Mouse (Mus musculus): ENCODE measurements around the gene Spats2l. TPM values are rescaled to one million over a fixed set of nuclear protein-coding genes. Genes with fewer than 3 reads are reported as not detected.

Spats2l gene
- polyA plus RNA-seq, 1 experiment from 2014 or later: 29.3 TPM

DNA sequence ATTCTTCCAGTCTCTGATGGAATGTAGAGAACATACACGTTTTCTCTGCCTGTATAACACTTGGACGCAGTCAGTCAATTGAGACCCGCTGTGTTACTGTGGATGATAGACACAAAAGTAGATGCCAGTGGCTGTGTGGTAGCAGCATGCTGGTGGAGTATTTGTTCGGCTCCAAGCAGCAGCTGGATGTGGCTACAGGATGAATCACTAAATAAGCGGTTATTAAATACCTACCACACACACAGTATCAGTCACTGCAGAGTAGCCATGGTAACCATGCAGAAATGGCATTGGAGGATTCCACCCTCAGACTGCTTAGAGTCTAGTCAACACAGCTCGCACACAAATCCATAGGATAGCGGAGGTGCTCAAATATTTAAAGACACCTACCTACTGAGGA is 100.0 kb downstream of the Spats2l start:
- peaks cover 21% of the 10 kb centered on the region for H3K4me1 ChIP-seq
- H3K9me3 ChIP-seq (replicated peaks): no peaks in the 10 kb centered on the region
- no peak overlapping the region for H3K27ac ChIP-seq
- WGBS: 90% methylated on average over 7 of the region's 7 CpGs
- no peaks in the 10 kb centered on the region for H3K36me3 ChIP-seq
- no peak for DNase-seq (ENCODE audit: low spot score)
- H3K4me3 ChIP-seq: no peak overlapping the region
- no peaks in the 10 kb centered on the region for H3K27me3 ChIP-seq (ENCODE audit: low read depth, poor library complexity, severe bottlenecking)

DNA sequence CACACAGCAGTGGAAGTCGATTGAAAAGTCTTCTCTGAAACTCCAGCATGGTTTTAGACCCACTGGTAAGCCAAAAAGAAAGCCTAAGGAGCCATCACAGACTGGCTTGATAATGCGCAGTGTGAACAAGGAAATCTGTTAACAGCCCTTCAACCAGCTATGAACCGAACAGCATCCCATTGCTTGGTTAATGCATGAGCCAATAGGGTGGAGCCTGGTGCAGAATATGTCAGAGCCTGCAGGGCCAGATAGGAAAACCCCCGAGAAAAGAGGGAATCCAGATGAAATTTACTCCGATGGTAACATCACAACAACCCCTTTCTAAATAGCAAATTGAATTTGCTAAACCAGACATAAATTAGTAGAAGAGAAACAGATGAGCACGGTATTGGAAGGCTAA is 101.1 kb downstream of the Spats2l start:
- no peaks in the 10 kb centered on the region for H3K36me3 ChIP-seq
- H3K9me3 ChIP-seq (replicated peaks): no peaks in the 10 kb centered on the region
- H3K4me1 ChIP-seq: peaks cover 10% of the 10 kb centered on the region
- no peak for DNase-seq (ENCODE audit: low spot score)
- WGBS: 86% methylated on average over 6 of the region's 6 CpGs
- no peak overlapping the region for H3K27ac ChIP-seq
- H3K4me3 ChIP-seq: no peak overlapping the region
- no peaks in the 10 kb centered on the region for H3K27me3 ChIP-seq (ENCODE audit: low read depth, poor library complexity, severe bottlenecking)

DNA sequence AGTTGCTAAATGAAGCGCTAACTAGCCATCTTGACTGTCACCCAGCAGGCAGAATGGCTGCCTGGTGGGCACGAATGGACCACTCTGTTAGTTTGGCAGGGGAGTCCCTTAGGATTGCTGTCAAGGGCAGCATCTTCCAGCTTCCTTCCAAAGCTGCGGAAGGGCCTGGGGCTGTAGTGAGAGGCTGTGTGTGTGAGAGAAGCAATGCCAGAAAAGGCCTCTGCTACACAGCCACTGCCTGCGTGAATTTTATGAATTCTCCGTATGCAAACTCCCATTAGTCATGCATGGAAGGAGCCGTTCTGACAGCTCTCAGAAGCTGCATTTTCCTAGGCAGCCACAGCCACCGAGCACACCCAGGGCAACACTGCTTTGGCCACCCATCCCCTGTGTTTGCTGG is 101.5 kb downstream of the Spats2l start:
- no peak overlapping the region for H3K4me3 ChIP-seq
- H3K27me3 ChIP-seq (ENCODE audit: low read depth, poor library complexity, severe bottlenecking): no peaks in the 10 kb centered on the region
- DNase-seq (ENCODE audit: low spot score): no peak
- no peak overlapping the region for H3K27ac ChIP-seq
- peaks cover 7% of the 10 kb centered on the region; the same call in 1 of the 2 replicates for H3K4me1 ChIP-seq
- H3K36me3 ChIP-seq: no peaks in the 10 kb centered on the region
- 79% methylated on average over 7 of the region's 7 CpGs for WGBS
- no peaks in the 10 kb centered on the region for H3K9me3 ChIP-seq (replicated peaks)

DNA sequence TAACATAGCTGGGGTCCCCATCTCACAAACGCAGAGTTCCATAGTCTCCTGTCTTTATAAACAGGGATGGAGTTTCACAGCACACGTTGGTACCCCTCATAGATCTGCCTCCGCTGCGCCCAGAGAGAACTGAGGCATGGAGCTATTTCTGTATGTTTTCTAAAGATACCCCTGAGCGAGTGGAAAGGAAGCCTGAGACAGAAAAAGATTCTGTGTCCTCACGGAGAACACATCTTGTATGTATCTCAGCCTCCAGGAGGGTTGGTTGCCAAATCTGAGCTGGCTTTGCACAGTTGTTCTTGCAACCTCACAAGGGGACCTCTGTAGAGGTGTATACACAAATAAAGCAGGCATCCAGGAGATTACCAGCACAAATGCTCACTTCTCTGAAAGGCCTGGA is 105.0 kb downstream of the Spats2l start:
- no peaks in the 10 kb centered on the region for H3K36me3 ChIP-seq
- H3K4me3 ChIP-seq: no peak overlapping the region
- no peaks in the 10 kb centered on the region for H3K27me3 ChIP-seq (ENCODE audit: low read depth, poor library complexity, severe bottlenecking)
- peaks cover 12% of the 10 kb centered on the region for H3K4me1 ChIP-seq
- no peak for DNase-seq (ENCODE audit: low spot score)
- H3K9me3 ChIP-seq (replicated peaks): no peaks in the 10 kb centered on the region
- WGBS: 95% methylated on average over 6 of the region's 6 CpGs
- no peak overlapping the region for H3K27ac ChIP-seq

DNA sequence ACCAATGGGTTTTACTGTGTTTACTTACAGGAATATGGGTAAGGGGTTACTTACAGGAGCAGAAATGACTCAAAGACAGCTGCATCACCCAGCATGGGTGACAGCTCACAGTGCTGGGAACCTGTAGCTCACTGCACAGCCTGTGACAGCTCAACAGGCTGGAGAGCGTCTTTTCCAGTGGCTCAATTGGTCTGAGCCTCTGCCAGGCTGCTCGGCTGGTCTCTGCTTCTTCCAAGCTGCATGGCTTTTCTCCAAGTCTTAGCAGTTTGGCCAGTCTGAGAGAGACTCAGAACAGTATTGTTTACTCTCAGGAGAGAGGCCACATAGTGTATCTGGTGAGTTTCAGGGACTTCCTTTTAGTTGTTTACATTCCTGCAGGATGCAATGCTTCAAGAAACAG is 110.9 kb downstream of the Spats2l start:
- 87% methylated on average over 2 of the region's 2 CpGs for WGBS
- H3K36me3 ChIP-seq: peaks cover 3% of the 10 kb centered on the region; the same call in 1 of the 2 replicates
- DNase-seq (ENCODE audit: low spot score): no peak
- H3K27ac ChIP-seq: no peak overlapping the region
- peaks cover 14% of the 10 kb centered on the region for H3K4me1 ChIP-seq
- H3K4me3 ChIP-seq: no peak overlapping the region
- no peaks in the 10 kb centered on the region for H3K27me3 ChIP-seq (ENCODE audit: low read depth, poor library complexity, severe bottlenecking)
- H3K9me3 ChIP-seq (replicated peaks): no peaks in the 10 kb centered on the region

DNA sequence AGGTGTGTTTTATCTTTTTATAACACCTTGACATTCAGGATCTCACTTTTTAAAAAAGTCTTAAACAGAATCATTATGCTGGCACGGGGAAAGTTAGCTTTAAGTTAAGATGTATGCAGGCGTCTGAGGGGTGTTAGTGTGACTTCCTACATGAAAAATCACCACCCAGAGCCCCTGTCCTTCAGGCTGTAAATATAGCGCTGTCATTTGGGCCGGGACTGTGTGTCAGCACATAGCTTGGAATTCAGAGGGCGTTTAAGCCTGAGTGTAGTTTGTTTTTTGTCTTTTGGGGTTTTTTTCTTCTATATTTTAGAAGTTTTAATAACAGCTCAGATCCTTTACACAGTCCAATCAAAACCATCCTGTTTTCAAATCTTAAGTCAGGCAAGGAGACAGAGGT is 115.8 kb downstream of the Spats2l start:
- Histone ChIP-seq H3K4me3 (no peak overlapping the region), H3K36me3 (peaks cover 3% of the 10 kb centered on the region; the same call in 1 of the 2 replicates), H3K27me3 (ENCODE audit: low read depth, poor library complexity, severe bottlenecking) (no peaks in the 10 kb centered on the region), H3K27ac (no peak overlapping the region), H3K4me1 (peaks cover 10% of the 10 kb centered on the region), H3K9me3 (replicated peaks) (no peaks in the 10 kb centered on the region)
- 49% methylated on average over 5 of the region's 5 CpGs for WGBS
- DNase-seq (ENCODE audit: low spot score): no peak

DNA sequence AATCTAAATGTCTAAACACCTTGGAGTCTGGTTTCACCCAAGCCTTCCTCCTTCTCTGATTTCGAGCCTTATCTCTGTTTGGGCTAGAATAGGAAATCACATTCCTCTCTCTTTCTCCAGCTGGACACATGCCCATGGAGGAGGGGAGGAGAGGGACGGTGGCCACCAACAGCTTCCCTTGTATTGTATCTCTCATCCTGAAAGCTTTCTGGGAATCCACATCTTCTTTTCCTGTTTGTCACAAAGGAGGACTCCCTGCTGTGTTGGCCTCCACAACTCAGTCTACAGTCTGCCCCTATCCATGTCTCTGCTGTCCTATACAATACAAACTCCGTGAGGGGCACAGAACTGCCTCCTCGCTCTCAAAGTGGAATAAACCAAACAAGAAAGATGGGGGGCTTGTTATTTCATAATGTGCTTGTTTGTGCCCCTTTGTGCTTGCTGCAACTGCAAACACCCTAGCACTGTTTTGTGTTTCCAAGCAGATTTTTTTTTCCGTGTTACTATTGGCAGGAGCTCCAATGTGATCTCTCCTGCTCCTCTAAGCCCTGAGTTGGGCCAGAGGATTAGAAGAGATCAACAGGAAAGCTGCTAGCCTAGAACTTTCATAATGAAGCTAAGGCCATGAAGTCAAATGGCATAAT is 116.4 kb downstream of the Spats2l start:
- peaks cover 3% of the 10 kb centered on the region; the same call in 1 of the 2 replicates for H3K36me3 ChIP-seq
- 50% methylated on average over 5 of the region's 5 CpGs for WGBS
- peaks cover 10% of the 10 kb centered on the region for H3K4me1 ChIP-seq
- H3K27me3 ChIP-seq (ENCODE audit: low read depth, poor library complexity, severe bottlenecking): no peaks in the 10 kb centered on the region
- no peak overlapping the region for H3K27ac ChIP-seq
- H3K4me3 ChIP-seq: no peak overlapping the region
- H3K9me3 ChIP-seq (replicated peaks): no peaks in the 10 kb centered on the region
- no peak for DNase-seq (ENCODE audit: low spot score)

DNA sequence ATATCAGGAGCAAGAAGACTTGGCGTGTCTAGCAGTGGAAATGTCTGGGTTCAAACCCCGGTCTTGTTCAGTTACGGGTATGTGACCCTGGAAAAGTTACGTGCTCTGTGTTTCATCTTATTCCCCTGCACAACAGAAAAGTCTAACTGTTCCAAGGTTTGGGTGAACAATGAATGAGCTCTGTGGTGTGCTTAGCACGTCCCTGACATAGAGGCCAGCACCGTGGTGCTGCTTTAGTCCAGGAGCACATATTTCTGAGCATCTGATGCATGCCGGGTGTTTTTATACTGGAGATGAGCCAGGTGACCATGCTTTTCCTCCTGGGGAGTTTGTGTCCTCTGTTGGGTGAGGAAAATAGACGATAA is 116.9 kb downstream of the Spats2l start:
- Histone ChIP-seq H3K27ac (no peak overlapping the region), H3K4me3 (no peak overlapping the region), H3K9me3 (replicated peaks) (no peaks in the 10 kb centered on the region), H3K27me3 (ENCODE audit: low read depth, poor library complexity, severe bottlenecking) (no peaks in the 10 kb centered on the region), H3K4me1 (peaks cover 10% of the 10 kb centered on the region), H3K36me3 (peaks cover under 1% of the 10 kb centered on the region; the same call in 1 of the 2 replicates)
- WGBS: 89% methylated on average over 8 of the region's 8 CpGs
- no peak for DNase-seq (ENCODE audit: low spot score)

DNA sequence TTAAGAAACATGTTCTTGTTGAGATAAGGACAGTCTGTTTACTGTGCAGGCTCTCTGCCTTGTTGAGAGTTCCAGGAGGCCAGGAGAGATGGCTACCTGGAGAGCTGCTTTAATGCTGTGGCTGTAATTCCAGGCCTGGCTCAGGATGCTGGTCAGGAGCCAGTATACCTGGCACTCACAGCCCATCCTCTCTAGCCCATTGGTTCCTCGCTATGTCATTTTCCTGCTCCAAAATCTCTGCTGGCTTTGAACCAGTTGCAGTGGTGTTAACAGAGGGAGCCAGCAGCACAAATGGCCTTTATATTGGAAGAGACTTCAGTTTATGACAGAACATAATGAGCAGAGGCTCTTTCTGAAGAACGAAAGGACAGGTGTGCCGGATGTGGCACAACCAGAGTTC is 127.5 kb downstream of the Spats2l start:
- 76% methylated on average over 3 of the region's 3 CpGs for WGBS
- no peaks in the 10 kb centered on the region for H3K9me3 ChIP-seq (replicated peaks)
- DNase-seq (ENCODE audit: low spot score): no peak
- H3K27ac ChIP-seq: no peak overlapping the region
- no peak overlapping the region for H3K4me3 ChIP-seq
- H3K36me3 ChIP-seq: no peaks in the 10 kb centered on the region
- peaks cover 36% of the 10 kb centered on the region for H3K4me1 ChIP-seq
- no peaks in the 10 kb centered on the region for H3K27me3 ChIP-seq (ENCODE audit: low read depth, poor library complexity, severe bottlenecking)

DNA sequence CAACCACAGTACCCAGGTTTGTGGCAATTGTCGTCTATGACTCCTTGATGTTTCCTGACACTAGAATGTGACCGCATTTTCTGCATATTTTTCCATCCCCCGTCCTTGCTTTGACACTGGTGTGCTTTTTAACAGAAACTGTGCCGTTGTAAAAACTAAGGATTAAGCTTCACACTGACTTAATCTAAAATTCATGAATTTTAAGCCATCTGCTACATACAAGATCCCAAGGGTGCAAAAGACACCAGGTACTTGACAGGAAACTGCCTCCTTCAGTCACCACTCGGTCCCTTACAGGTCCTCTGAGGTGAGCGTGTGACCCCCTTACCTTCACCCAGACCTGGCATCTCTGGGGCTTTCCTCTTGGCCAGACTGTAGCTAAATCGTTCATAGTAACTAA is 129.8 kb downstream of the Spats2l start:
- Histone ChIP-seq H3K9me3 (replicated peaks) (no peaks in the 10 kb centered on the region), H3K27ac (no peak overlapping the region), H3K36me3 (no peaks in the 10 kb centered on the region), H3K4me1 (peaks cover 33% of the 10 kb centered on the region), H3K4me3 (no peak overlapping the region), H3K27me3 (ENCODE audit: low read depth, poor library complexity, severe bottlenecking) (no peaks in the 10 kb centered on the region)
- 88% methylated on average over 7 of the region's 7 CpGs for WGBS
- no peak for DNase-seq (ENCODE audit: low spot score)

DNA sequence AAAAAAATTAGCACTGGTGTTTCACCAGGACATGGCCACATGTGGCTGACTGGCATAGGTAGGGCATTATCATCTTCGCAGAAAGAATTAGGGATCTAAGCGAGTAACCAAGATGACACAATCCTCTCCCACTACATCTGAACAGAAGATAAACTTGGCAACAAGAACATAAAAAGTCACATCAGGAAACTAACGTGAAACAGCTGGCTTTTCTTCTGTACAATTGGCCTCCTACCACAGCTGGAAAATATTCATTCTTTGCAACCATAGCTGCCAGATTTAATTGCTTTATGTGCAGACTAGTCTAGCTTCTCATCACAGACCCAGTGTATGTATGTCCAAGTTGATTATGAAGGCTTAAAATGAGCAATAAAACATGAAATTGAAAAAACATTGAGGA is 131.9 kb downstream of the Spats2l start:
- peaks cover 33% of the 10 kb centered on the region for H3K4me1 ChIP-seq
- H3K4me3 ChIP-seq: no peak overlapping the region
- no peaks in the 10 kb centered on the region for H3K36me3 ChIP-seq
- no peaks in the 10 kb centered on the region for H3K9me3 ChIP-seq (replicated peaks)
- no peak for DNase-seq (ENCODE audit: low spot score)
- 73% methylated on average over 3 of the region's 3 CpGs for WGBS
- no peak overlapping the region; the same call in 1 of the 2 replicates for H3K27ac ChIP-seq
- no peaks in the 10 kb centered on the region for H3K27me3 ChIP-seq (ENCODE audit: low read depth, poor library complexity, severe bottlenecking)

DNA sequence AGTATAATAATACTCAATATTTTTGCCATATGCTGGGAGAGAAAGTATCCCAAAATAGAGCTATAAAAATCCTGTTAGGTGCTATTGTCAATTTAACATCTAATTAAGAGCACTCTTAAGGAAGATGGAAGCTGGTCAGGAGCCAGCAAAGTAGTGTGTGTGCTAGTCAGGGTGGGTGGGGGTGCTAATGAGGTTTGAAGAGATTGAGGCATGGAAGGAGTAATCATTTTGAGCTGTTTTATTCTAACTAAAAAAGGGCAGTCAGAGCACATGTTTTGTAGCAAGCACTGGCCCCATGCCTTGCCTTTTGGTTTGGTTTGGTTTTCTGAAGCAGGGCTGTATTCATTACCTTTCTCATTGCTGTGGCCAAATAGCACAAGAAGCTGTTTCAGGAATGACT is 132.3 kb downstream of the Spats2l start:
- Histone ChIP-seq H3K4me1 (peaks cover 33% of the 10 kb centered on the region), H3K36me3 (no peaks in the 10 kb centered on the region), H3K9me3 (replicated peaks) (no peaks in the 10 kb centered on the region), H3K27ac (peak overlapping the region; percentile 26; the same call in 1 of the 2 replicates), H3K4me3 (no peak overlapping the region), H3K27me3 (ENCODE audit: low read depth, poor library complexity, severe bottlenecking) (no peaks in the 10 kb centered on the region)
- DNase-seq (ENCODE audit: low spot score): no peak

DNA sequence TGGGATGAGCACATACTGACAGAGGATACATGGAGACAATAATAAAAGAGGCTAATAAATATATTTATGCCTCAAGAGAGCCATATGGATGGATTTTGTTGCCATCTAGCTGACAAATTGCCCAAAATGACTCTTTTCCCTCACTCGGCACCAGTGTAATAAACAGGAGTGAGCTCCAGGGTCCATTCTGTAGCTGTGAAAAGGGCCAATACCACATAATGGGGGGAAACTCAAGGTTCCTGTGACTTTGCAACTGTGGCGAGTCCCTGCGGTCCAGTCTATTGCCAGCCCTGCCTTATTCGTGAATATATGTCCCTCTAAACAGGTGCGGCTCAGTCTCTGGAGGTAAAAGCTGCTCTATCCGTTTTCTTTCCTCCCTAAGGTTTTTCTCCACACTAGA is 137.6 kb downstream of the Spats2l start:
- H3K9me3 ChIP-seq (replicated peaks): no peaks in the 10 kb centered on the region
- no peak overlapping the region for H3K4me3 ChIP-seq
- WGBS: 87% methylated on average over 6 of the region's 6 CpGs
- no peaks in the 10 kb centered on the region for H3K36me3 ChIP-seq
- H3K27ac ChIP-seq: no peak overlapping the region
- H3K4me1 ChIP-seq: peaks cover 5% of the 10 kb centered on the region
- DNase-seq (ENCODE audit: low spot score): no peak
- H3K27me3 ChIP-seq (ENCODE audit: low read depth, poor library complexity, severe bottlenecking): no peaks in the 10 kb centered on the region

DNA sequence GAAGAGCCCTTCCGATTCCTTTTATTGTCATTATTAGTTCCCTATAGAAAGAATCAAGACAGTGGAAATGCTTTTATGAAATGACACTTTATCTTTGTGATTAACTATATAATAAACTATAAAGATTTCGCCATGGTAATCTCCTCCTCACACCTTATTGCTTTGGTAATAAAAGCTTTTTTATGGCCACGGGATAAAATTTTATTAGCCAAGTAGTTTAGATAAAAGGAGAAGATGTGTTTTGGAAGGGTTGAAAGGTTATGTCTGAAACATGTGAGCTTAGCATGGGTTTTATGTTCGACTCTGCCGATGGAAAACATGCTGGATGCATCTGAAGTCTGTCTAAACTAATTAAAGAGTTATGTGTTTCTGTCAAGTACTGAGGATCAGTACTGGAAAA is 143.4 kb downstream of the Spats2l start:
- H3K4me3 ChIP-seq: no peak overlapping the region
- 64% methylated on average over 5 of the region's 5 CpGs for WGBS
- no peaks in the 10 kb centered on the region for H3K27me3 ChIP-seq (ENCODE audit: low read depth, poor library complexity, severe bottlenecking)

More for the DNA sequence above, 143.4 kb downstream of the Spats2l start:
- Histone ChIP-seq H3K4me1 (no peaks in the 10 kb centered on the region), H3K27ac (no peak overlapping the region), H3K36me3 (no peaks in the 10 kb centered on the region), H3K9me3 (replicated peaks) (no peaks in the 10 kb centered on the region)
- DNase-seq (ENCODE audit: low spot score): peak; percentile 9
